Mouse (Mus musculus) G1E (cell line): ENCODE results near the gene Armh3.

Source experiments
- CTCF ChIP-seq: IDR thresholded peaks from 2 replicates; pipeline ENCODE4 v1.5.1; 2012; ENCODE audit warnings: low read depth, low read length, inconsistent platforms, mixed read lengths
- TAL1 ChIP-seq: conservative IDR thresholded peaks from 2 replicates; pipeline ENCODE4 v1.6.1; 2012; ENCODE audit warnings: low read depth, low read length, inconsistent platforms, mixed read lengths

DNA sequence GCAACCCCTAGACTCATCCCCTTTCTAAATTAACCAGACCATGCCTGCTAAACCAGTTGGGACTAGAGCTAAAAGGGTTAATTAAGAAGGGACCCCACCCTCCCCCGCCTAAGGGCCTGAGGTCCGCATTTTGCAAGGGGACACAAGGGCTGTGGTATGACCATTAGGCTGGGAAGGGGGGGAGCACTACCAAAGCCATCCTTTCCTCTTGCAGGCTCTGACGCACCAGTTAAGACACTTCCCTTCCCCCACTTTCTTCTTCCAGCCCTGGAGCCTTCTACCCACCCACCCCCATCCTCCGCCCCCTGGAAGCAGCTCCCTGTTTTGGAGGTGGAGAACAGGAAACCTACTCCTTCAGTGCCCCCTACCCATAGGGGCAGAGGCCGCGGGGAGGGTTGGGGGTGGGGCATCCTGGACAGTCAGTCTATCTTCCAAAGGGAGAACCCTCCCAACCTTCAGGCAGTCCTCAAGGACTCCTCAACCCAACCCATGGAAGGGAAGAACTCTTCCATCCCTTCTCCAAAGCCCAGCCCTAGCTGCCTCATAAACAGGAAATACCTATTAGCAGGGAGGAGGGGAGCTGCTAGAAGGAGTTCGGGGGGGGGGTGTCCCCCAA lies 47.5 kb upstream of the Armh3 start:
- TF ChIP-seq CTCF (no peak), TAL1 (no peak)
